Mouse (Mus musculus) ES-CJ7 (cell line): ENCODE measurements at regions not wholly inside any gene's neighbourhood (a gene's known extent, or its start where the extent isn't known, plus 50 kb on each side); places are given as distances from the start of the nearest gene placed in this dataset.
A peak's percentile ranks its signal among the peaks of the same experiment; 100 is the strongest.

Source experiments
- DNase-seq: peaks from one replicate; pipeline ENCODE4 v3.0.0; 2011; ENCODE audit warnings: low read depth, low spot score

- peak; percentile 50 for DNase-seq
These were observed 1199.7 kb upstream of the Cdh20 start for GRCm38 (mm10) chr1:103568671-103569070.
